Mouse (Mus musculus) spleen, adult 2 months (tissue): ENCODE results near the gene Zmiz1.

Experiments used
- CTCF ChIP-seq: fragments of 200-500 bp; IDR thresholded peaks from 2 replicates; pipeline ENCODE4 v1.5.1; 2011; ENCODE audit warnings: mild to moderate bottlenecking, inconsistent platforms; ENCODE audit not compliant: insufficient read depth, insufficient read length, insufficient replicate concordance; ENCODE audit errors: extremely low read depth
- POLR2A ChIP-seq: fragments of 200-500 bp; IDR thresholded peaks from 2 replicates; pipeline ENCODE4 v1.6.1; 2011; ENCODE audit warnings: low read depth, low read length, inconsistent platforms

DNA sequence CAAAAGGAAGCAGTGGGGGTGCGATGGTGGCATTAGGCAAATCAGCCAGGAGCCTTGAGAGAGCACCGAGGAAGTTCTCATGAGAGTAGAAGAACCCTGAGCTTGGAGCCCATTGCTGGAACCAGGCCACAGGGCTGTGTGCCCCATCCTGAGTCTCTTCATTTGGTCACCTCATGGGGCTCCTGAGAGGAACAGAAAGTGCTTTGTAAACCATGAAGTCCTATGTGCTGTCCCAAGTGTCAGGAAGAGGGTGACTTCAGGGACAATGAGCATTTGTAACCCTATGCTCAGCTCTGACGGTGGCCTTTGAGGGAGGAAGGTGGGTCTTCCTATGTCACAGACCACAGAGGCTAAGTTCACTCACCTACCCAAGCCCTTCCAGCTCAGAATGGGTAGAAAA lies 45.5 kb upstream of the Zmiz1 start:
- no peak for TF ChIP-seq CTCF
- no peak for TF ChIP-seq POLR2A
